Mouse (Mus musculus) kidney, embryonic 15.5 days (tissue): ENCODE measurements around the gene Map3k14. TPM values are rescaled to one million over a fixed set of nuclear protein-coding genes. Genes with fewer than 3 reads are reported as not detected.
"Not testable (repeated sequence)": the region's sequence is repeated elsewhere in the genome, so short reads cannot be mapped to it uniquely, and the experiment has no call there.

ENCODE experiments used
- ATAC-seq: fragments of 200-750 bp; cut with Nextera tagmentation; replicated peaks from 2 replicates; pipeline ENCODE4 v1.8.0; 2017; ENCODE audit warnings: moderate TSS enrichment; ENCODE audit not compliant: low FRiP score
- H3K27ac ChIP-seq: fragments of 300-500 bp; sonication (generic); 2 replicates; pipeline ENCODE4 v1.5.1; 2015; ENCODE audit warnings: mild to moderate bottlenecking, inconsistent platforms
- H3K27me3 ChIP-seq: fragments of 300-500 bp; sonication (generic); 2 replicates; pipeline ENCODE4 v1.6.1; 2015; ENCODE audit warnings: inconsistent platforms
- H3K36me3 ChIP-seq: fragments of 300-500 bp; sonication (generic); 2 replicates; pipeline ENCODE4 v1.6.1; 2015; ENCODE audit warnings: inconsistent platforms
- H3K4me1 ChIP-seq: fragments of 300-500 bp; sonication (generic); 2 replicates; pipeline ENCODE4 v1.6.1; 2015; ENCODE audit warnings: inconsistent platforms
- H3K4me2 ChIP-seq: fragments of 300-500 bp; sonication (generic); 2 replicates; pipeline ENCODE4 v1.6.1; 2015; ENCODE audit warnings: moderate library complexity, mild to moderate bottlenecking, inconsistent platforms
- H3K4me3 ChIP-seq: fragments of 300-500 bp; sonication (generic); replicated peaks from 2 replicates; pipeline ENCODE4 v1.5.1; 2015; ENCODE audit warnings: mild to moderate bottlenecking, inconsistent platforms
- H3K9ac ChIP-seq: fragments of 300-500 bp; sonication (generic); 2 replicates; pipeline ENCODE4 v1.6.1; 2015; ENCODE audit warnings: mild to moderate bottlenecking, inconsistent platforms
- H3K9me3 ChIP-seq: fragments of 300-500 bp; sonication (generic); replicated peaks from 2 replicates; pipeline ENCODE4 v1.6.1; 2016; ENCODE audit warnings: inconsistent platforms
- WGBS: fragments of 180-500 bp; shearing (Covaris S2); methylation state at CpG from one replicate; pipeline ENCODE4 v1.1.7; 2015; ENCODE audit warnings: mixed read lengths; 5-methylcytosine and 5-hydroxymethylcytosine counted together
- polyA plus RNA-seq: library from polyadenylated mRNA; unstranded; fragments of >200 nt; fragmentation: Nextera tagmentation; extraction: Ambion mirVana; gene quantifications from 2 replicates; pipeline ENCODE4 v1.2.1, GENCODE M21; 2015

Map3k14 gene
- polyA plus RNA-seq, 1 experiment from 2014 or later, result 4.9 TPM

GRCm38 (mm10) chr11:103236903-103237302 is 30.4 kb downstream of the Map3k14 start:
- H3K9ac ChIP-seq, result no peak overlapping the region
- no peak overlapping the region for H3K4me2 ChIP-seq
- peaks cover 58% of the 10 kb centered on the region for H3K36me3 ChIP-seq
- WGBS, result 76% methylated on average over 10 of the region's 10 CpGs
- no peak overlapping the region for H3K4me3 ChIP-seq
- peaks cover 17% of the 10 kb centered on the region for H3K4me1 ChIP-seq
- H3K9me3 ChIP-seq, result no peaks in the 10 kb centered on the region
- H3K27ac ChIP-seq, result no peak overlapping the region
- no peak for ATAC-seq
- H3K27me3 ChIP-seq, result no peaks in the 10 kb centered on the region

DNA sequence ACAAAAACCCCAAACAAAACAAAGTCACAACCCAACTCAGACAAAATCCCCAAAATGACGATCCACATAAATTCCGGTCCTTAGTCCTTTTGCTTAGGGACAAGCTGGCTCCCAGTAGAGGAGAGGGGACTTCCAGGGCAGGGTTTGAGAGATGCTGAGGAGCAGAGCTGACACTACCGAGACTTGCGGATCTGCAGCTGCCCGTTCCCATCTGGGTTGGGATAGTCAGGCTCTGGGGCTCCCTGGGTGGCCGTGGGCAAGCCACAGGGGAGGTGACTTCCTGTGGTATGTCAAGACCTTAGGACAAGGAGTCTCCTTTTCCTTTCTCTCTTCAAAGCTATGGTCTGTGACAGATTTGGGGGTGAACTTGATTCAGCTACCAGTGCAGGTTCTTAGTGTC is 30.8 kb downstream of the Map3k14 start:
- H3K4me3 ChIP-seq, result no peak overlapping the region
- H3K27ac ChIP-seq, result no peak overlapping the region
- H3K4me2 ChIP-seq, result no peak overlapping the region
- no peak overlapping the region for H3K9ac ChIP-seq
- no peaks in the 10 kb centered on the region for H3K9me3 ChIP-seq
- peaks cover 17% of the 10 kb centered on the region for H3K4me1 ChIP-seq
- H3K36me3 ChIP-seq, result peaks cover 58% of the 10 kb centered on the region
- H3K27me3 ChIP-seq, result no peaks in the 10 kb centered on the region
- WGBS, result 74% methylated on average over 6 of the region's 6 CpGs
- ATAC-seq, result no peak

DNA sequence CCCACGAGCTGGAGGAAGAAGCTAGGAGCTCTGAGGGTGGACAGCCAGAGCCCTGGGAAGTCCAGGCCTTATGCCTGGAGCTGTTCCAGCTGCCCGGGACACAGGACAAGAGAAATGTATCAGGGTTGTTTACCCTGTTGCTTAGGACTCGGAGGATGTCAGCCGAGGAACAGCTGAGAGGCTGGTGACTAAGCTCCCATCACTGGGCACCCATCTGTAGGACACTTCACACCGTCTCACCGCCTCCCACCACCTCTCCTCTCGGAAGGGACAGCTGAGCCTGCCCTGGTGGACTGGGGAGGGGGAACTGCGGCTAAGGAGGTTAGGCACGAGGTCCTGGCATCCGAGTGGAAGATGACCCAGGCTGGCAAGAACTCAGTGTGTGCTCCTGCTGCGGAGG is 31.6 kb downstream of the Map3k14 start:
- Histone ChIP-seq H3K4me2 (no peak overlapping the region), H3K4me1 (peaks cover 13% of the 10 kb centered on the region), H3K9ac (no peak overlapping the region), H3K36me3 (peaks cover 60% of the 10 kb centered on the region), H3K4me3 (no peak overlapping the region), H3K27me3 (no peaks in the 10 kb centered on the region), H3K9me3 (no peaks in the 10 kb centered on the region), H3K27ac (no peak overlapping the region)
- ATAC-seq, result 0 out of 2 replicates have a peak, but pooled peaks have one; percentile 26
- WGBS, result 40% methylated on average over 11 of the region's 11 CpGs

DNA sequence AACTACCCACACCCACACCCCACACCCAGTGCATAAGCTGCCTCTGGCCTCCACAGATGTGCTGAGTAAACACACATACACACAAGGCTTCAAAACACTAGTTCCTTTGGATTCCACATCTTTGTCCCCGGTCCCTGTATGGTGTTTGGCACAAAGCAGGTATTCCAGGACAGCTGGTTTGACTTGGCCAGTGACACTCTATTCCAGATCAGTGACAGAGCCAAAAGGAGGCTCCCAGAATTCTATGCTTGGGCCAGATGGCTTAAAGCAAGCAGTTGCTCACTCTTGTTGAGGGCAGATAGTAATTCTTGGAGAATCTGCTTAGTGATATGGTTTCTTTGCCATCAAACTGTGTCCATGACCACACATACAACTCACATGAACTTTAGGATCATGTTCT is 32.8 kb downstream of the Map3k14 start:
- no peak for ATAC-seq
- H3K9ac ChIP-seq, result no peak overlapping the region
- WGBS, result 75% methylated on average over 1 of the region's 1 CpGs
- H3K36me3 ChIP-seq, result peaks cover 60% of the 10 kb centered on the region
- H3K4me1 ChIP-seq, result peaks cover 9% of the 10 kb centered on the region
- no peaks in the 10 kb centered on the region for H3K27me3 ChIP-seq
- no peaks in the 10 kb centered on the region for H3K9me3 ChIP-seq
- no peak overlapping the region for H3K4me3 ChIP-seq
- H3K27ac ChIP-seq, result no peak overlapping the region
- no peak overlapping the region for H3K4me2 ChIP-seq

- no peak overlapping the region for H3K9ac ChIP-seq
- no peaks in the 10 kb centered on the region for H3K27me3 ChIP-seq
- H3K27ac ChIP-seq, result no peak overlapping the region
- no peak overlapping the region for H3K4me2 ChIP-seq
- ATAC-seq, result no peak
- no peak overlapping the region for H3K4me3 ChIP-seq
- whole genome bisulfite sequencing, result 45% methylated on average over 7 of the region's 7 CpGs
- H3K36me3 ChIP-seq, result peaks cover 57% of the 10 kb centered on the region
- peaks cover 9% of the 10 kb centered on the region for H3K4me1 ChIP-seq
- no peaks in the 10 kb centered on the region for H3K9me3 ChIP-seq
Observed at GRCm38 (mm10) chr11:103232966-103233365, 34.3 kb downstream of the Map3k14 start.

DNA sequence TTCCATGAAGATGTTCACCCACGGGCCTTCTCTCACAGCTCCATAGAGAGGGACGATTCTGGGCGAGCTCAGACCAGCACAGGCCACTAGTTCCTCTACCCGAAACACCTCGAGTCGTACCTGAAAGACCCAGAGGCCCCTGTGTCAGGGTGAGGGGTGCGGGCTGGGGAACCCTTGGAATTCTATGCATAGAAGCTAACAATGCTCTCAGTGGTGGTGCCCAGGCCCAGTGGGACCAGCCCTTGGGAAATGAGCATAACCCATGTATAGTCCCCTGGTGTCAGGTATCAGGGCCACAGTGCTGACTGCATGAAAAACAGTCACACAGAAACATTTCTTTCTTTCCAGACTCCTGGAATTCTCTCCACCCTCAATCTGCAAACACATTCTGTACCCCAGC is 35.9 kb downstream of the Map3k14 start:
- Histone ChIP-seq H3K27ac (no peak overlapping the region), H3K4me1 (peaks cover 9% of the 10 kb centered on the region), H3K27me3 (no peaks in the 10 kb centered on the region), H3K9ac (no peak overlapping the region), H3K4me2 (no peak overlapping the region), H3K36me3 (peaks cover 62% of the 10 kb centered on the region), H3K9me3 (no peaks in the 10 kb centered on the region), H3K4me3 (no peak overlapping the region)
- ATAC-seq, result no peak
- WGBS, result 88% methylated on average over 7 of the region's 7 CpGs

GRCm38 (mm10) chr11:103230626-103231025 is 36.6 kb downstream of the Map3k14 start:
- WGBS, result 89% methylated on average over 19 of the region's 19 CpGs
- ATAC-seq, result no peak

GRCm38 (mm10) chr11:103229608-103230007 is 37.7 kb downstream of the Map3k14 start:
- Histone ChIP-seq H3K27ac (no peak overlapping the region), H3K36me3 (peaks cover 69% of the 10 kb centered on the region), H3K9me3 (no peaks in the 10 kb centered on the region), H3K4me1 (peaks cover 6% of the 10 kb centered on the region; the same call in 1 of the 2 replicates), H3K27me3 (no peaks in the 10 kb centered on the region), H3K4me2 (no peak overlapping the region), H3K9ac (no peak overlapping the region), H3K4me3 (no peak overlapping the region)
- WGBS, result 98% methylated on average over 2 of the region's 2 CpGs
- ATAC-seq, result no peak

More at GRCm38 (mm10) chr11:103230626-103231025, 36.6 kb downstream of the Map3k14 start:
- Histone ChIP-seq H3K36me3 (peaks cover 64% of the 10 kb centered on the region), H3K27me3 (no peaks in the 10 kb centered on the region), H3K9me3 (no peaks in the 10 kb centered on the region), H3K4me3 (no peak overlapping the region), H3K9ac (no peak overlapping the region), H3K4me2 (no peak overlapping the region), H3K4me1 (peaks cover 5% of the 10 kb centered on the region), H3K27ac (no peak overlapping the region)

- no peaks in the 10 kb centered on the region for H3K9me3 ChIP-seq
- no peak overlapping the region for H3K4me2 ChIP-seq
- no peak overlapping the region for H3K9ac ChIP-seq
- peak overlapping the region; percentile 4; the same call in 1 of the 2 replicates for H3K27ac ChIP-seq
- no peak overlapping the region for H3K4me3 ChIP-seq
- H3K36me3 ChIP-seq, result peaks cover 84% of the 10 kb centered on the region
- H3K27me3 ChIP-seq, result no peaks in the 10 kb centered on the region
- ATAC-seq, result no peak
- 0 out of 2 replicates have a peak, but pooled peaks cover 8% of the 10 kb centered on the region for H3K4me1 ChIP-seq
- 58% methylated on average over 18 of the region's 18 CpGs for WGBS
Observed at GRCm38 (mm10) chr11:103223951-103224456, 43.3 kb downstream of the Map3k14 start.

- no peak overlapping the region for H3K4me3 ChIP-seq
- no peaks in the 10 kb centered on the region for H3K27me3 ChIP-seq
- H3K27ac ChIP-seq, result no peak overlapping the region
- peaks cover 78% of the 10 kb centered on the region for H3K36me3 ChIP-seq
- no peak overlapping the region for H3K9ac ChIP-seq
- no peak for ATAC-seq
- no peaks in the 10 kb centered on the region for H3K9me3 ChIP-seq
- 85% methylated on average over 10 of the region's 10 CpGs for WGBS
- peaks cover 9% of the 10 kb centered on the region for H3K4me1 ChIP-seq
- H3K4me2 ChIP-seq, result no peak overlapping the region
Observed at GRCm38 (mm10) chr11:103223444-103223843, 43.8 kb downstream of the Map3k14 start.

DNA sequence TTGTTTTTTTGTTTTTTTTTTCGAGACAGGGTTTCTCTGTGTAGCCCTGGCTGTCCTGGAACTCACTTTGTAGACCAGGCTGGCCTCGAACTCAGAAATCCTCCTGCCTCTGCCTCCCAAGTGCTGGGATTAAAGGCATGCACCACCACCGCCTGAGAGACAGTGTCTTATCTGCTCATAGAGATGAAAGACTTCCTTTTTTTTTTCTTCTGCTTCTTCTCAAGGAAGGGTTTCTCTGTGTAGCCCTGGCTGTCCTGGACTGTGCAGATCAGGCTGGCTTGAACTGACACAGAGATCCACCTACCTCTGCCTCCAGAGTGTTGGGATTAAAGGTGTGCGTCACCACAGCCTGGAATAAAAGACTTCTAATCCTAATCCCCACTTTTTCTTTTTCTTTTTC is 44.6 kb downstream of the Map3k14 start:
- H3K9me3 ChIP-seq, ATAC-seq, H3K9ac ChIP-seq, H3K4me2 ChIP-seq, H3K27ac ChIP-seq, H3K4me3 ChIP-seq, H3K27me3 ChIP-seq: not testable (repeated sequence)
- Histone ChIP-seq H3K36me3 (peaks cover 74% of the 10 kb centered on the region), H3K4me1 (peaks cover 16% of the 10 kb centered on the region)
- 82% methylated on average over 4 of the region's 4 CpGs for WGBS

GRCm38 (mm10) chr11:103221437-103221836 is 45.8 kb downstream of the Map3k14 start:
- no peak overlapping the region for H3K9ac ChIP-seq
- no peak overlapping the region for H3K27ac ChIP-seq
- 85% methylated on average over 6 of the region's 6 CpGs for WGBS
- H3K9me3 ChIP-seq, result no peaks in the 10 kb centered on the region
- no peak overlapping the region for H3K4me2 ChIP-seq
- peaks cover 7% of the 10 kb centered on the region; the same call in 1 of the 2 replicates for H3K27me3 ChIP-seq
- H3K36me3 ChIP-seq, result peaks cover 61% of the 10 kb centered on the region
- no peak overlapping the region for H3K4me3 ChIP-seq
- ATAC-seq, result no peak
- peaks cover 20% of the 10 kb centered on the region for H3K4me1 ChIP-seq

DNA sequence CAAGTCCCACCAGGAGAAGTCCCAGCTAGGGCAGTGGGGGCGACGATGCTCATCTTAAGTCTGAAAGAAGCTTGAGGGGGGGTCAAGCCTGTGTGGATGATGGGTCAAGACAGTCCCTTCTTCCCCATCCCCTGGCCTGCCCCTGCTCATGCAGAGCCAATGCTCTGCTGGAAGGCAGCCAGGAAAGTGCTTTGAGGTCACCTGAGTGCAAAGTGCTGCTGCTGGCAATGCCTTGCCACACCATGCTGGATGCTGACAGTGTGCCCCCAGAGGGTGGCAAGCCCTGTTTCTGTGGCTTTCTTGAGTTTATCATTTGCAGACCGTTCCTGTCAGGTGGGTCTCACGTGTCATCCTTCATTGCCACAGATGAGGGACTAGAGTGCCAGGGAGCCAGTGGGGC is 47.3 kb downstream of the Map3k14 start:
- Histone ChIP-seq H3K9ac (no peak overlapping the region), H3K4me1 (peaks cover 18% of the 10 kb centered on the region), H3K27ac (no peak overlapping the region), H3K4me2 (no peak overlapping the region), H3K9me3 (no peaks in the 10 kb centered on the region), H3K36me3 (peaks cover 46% of the 10 kb centered on the region), H3K4me3 (no peak overlapping the region), H3K27me3 (peaks cover 9% of the 10 kb centered on the region; the same call in 1 of the 2 replicates)
- WGBS, result 76% methylated on average over 4 of the region's 4 CpGs
- no peak for ATAC-seq
